Mouse (Mus musculus): Measurements from ENCODE around the gene Wdtc1. TPM values are rescaled to one million over a fixed set of nuclear protein-coding genes. Genes with fewer than 3 reads are reported as not detected.
A peak's percentile ranks its signal among the peaks of the same experiment; 100 is the strongest.

Gene Wdtc1
- polyA plus RNA-seq, 1 experiment from 2014 or later = 13.4 TPM

DNA sequence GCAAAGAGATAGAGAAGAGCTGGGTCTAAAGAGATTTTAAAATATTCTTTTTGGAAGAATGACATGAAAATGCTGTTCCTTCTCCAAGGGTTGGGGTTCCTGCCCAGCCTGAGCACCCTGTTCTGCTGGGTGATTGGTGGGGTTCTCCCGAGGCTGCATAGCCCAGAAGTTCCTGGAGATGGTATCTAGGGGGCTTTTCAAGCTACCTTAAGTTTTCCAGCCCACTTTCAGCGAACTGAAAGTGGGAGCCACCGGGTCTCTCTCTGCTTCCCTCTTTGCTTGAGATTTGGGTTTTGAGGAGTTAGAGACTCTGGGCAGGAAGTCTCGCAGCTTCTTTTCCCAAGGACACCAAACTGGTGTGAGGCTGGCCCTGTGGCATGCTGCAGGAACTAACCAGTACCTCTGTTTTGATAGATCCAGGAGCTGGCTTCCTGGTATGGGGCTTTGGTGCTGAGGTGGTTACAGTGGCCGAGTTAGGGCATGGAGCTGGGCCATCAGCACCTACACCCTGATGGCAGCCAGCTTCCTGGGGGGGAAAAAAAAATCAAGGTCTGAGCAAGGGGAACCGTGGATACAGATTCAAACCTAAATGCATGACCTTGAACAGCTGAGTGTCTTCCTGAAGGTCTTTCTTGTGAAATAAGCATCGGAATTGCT lies 18.5 kb upstream of the Wdtc1 start:
- no peak for DNase-seq (ENCODE audit: low spot score)
- Histone ChIP-seq H3K9me3 (no peaks in the 10 kb centered on the region), H3K4me1 (peaks cover 64% of the 10 kb centered on the region), H3K27me3 (ENCODE audit: insufficient read depth, poor library complexity, severe bottlenecking) (no peaks in the 10 kb centered on the region), H3K27ac (peak overlapping the region; percentile 96), H3K36me3 (peaks cover 4% of the 10 kb centered on the region; the same call in 1 of the 2 replicates), H3K4me3 (peak overlapping the region; percentile 88)
- WGBS = 67% methylated on average over 7 of the region's 7 CpGs

DNA sequence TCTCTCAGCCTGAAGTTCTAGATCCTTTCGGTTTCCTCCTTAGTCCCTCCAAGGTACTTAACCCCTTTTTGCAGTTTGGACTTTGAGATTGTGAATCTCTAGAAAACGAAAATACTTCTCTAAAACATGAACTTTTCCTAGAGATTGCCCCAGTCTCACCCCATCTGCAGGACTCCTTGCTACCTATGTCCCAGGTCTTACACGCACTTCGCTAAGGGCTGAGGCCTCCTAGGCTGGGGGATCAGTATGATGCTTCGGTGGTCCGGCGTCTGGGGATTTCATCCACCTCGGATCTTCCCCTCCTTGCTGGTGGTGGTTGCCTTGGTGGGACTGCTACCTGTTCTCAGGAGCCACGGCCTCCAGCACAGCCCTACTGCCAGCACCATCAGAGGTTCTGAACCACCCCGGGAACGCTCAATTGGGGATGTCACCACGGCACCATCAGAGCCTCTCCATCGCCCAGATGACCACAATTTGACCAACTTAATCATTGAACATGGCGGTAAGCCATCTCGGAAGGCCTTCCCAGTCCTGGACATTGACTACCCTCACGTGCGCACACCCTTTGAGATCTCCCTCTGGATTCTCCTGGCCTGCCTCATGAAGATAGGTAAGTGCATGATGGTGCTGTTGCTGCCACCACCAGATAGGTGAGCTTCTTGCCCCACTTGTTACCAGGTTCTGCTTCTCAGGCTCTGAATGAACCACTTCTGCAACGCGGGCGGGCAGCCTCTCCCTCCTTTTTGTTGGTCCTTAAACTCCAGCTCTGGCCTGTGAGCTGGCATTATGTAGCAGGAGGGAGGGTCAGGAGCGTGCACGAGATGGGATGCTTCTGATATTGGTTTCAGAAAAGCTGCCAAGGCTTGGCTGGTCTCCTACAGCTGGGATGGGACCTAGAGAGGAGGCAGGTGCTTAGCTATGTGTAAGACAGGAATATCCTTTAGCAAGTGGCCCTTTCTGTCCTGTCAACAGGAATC lies 17.3 kb upstream of the Wdtc1 start:
- H3K4me1 ChIP-seq = peaks cover 54% of the 10 kb centered on the region
- DNase-seq (ENCODE audit: low spot score) = peak; percentile 72

DNA sequence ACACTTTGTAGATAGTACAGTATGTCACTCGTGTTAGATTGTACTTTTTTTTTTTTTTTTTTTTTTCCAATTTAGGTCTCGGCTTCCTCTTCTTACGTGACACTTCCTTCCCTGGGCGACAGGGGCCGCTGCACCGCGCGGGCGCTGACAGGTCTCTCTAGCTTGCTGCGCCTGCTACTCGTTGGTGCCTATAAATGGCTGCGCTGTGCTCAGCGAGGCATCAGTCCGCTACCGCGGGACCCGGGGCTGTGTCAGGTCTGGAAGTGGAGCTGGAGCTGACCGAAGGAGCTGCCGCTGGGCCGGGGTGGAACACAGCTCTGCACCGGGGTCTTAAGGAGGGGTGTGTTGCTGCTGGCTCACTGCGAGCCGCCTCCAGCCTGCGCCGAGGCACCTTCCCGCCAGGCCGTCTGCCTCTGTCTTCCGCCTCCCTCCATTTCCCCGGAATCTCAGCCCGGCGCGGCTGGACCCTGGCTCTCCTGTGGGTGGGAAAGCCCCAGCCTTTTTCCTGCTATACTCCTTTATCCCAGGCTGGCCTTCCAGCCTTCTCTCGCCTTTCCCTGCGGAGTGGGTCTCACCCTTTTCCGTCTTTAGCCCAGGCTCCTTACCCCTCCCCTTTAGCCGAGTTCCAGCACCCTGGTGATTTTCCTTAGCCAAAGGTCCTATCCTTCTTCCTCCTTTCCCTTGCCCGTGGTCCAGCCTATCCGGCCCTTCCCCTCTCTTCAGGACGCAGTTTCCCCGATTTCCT lies 16.4 kb upstream of the Wdtc1 start, which contains the start of gene Slc9a1:
Gene Slc9a1 (plus strand): TSS at position 154 of the 745 bp plus-strand sequence.
- Histone ChIP-seq H3K9me3 (no peaks in the 10 kb centered on the region), H3K27ac (peak within 1 kb of the TSS; percentile 96), H3K4me3 (peak within 1 kb of the TSS; percentile 88), H3K27me3 (ENCODE audit: insufficient read depth, poor library complexity, severe bottlenecking) (no peaks in the 10 kb centered on the region), H3K4me1 (peaks cover 48% of the 10 kb centered on the region), H3K36me3 (peaks cover under 1% of the 10 kb centered on the region; the same call in 1 of the 2 replicates)
- WGBS = under 1% methylated on average over 40 of the region's 40 CpGs
- peak; percentile 96 for DNase-seq (ENCODE audit: low spot score)

More for the DNA sequence above, 17.3 kb upstream of the Wdtc1 start:
- H3K27me3 ChIP-seq (ENCODE audit: insufficient read depth, poor library complexity, severe bottlenecking) = no peaks in the 10 kb centered on the region
- H3K9me3 ChIP-seq = no peaks in the 10 kb centered on the region
- H3K27ac ChIP-seq = peak overlapping the region; percentile 96
- peak overlapping the region; percentile 88 for H3K4me3 ChIP-seq
- 66% methylated on average over 22 of the region's 22 CpGs for WGBS
- peaks cover 4% of the 10 kb centered on the region; the same call in 1 of the 2 replicates for H3K36me3 ChIP-seq

DNA sequence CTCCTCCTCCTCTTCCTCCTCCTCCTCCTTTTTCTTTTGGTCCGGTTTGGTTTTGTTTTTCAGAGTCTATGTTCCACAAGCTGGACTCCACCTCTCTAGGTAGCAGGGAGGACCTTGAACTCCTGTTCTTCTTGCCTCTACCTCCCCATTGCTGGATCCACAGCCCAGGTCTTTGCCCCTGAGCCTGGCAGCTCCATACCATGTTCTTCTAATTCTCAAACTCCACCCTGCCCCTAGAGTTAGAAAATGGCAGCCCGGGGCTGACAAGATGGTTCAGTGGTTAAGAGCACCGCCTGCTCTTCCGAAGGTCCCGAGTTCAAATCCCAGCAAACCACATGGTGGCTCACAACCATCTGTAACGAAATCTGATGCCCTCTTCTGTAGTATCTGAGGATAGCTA lies 1.4 kb upstream of the Wdtc1 start:
- Histone ChIP-seq H3K36me3 (no peaks in the 10 kb centered on the region), H3K4me3 (no peak overlapping the region), H3K27ac (no peak overlapping the region), H3K27me3 (ENCODE audit: insufficient read depth, poor library complexity, severe bottlenecking) (no peaks in the 10 kb centered on the region), H3K9me3 (no peaks in the 10 kb centered on the region), H3K4me1 (no peaks in the 10 kb centered on the region)
- 90% methylated on average over 6 of the region's 6 CpGs for WGBS
- no peak for DNase-seq (ENCODE audit: low spot score)

DNA sequence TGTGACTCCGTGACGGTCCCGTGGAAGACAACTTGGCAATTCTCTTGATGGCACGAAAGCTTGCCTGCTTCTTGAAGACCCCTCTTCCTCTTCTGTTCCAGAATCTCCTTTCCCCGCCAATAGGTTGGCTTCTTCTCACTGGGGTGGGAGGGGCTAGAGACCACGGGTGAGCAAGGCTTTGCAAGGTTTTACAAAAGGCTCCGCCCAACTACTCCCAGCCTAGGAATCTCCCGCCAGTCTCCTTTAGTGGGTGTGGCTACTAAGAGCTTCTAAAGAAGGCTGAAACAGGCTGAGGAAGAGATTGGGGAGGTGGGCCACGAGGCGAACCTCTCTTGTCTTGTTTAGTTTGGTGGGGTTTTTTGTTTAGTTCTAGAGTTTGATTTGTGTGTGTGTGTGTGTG lies 484 bp downstream of the Wdtc1 start:
- H3K36me3 ChIP-seq = no peaks in the 10 kb centered on the region
- no peaks in the 10 kb centered on the region for H3K4me1 ChIP-seq
- no peaks in the 10 kb centered on the region for H3K9me3 ChIP-seq
- no peak overlapping the region for H3K4me3 ChIP-seq
- DNase-seq (ENCODE audit: low spot score) = no peak
- WGBS = 62% methylated on average over 10 of the region's 10 CpGs
- H3K27ac ChIP-seq = no peak overlapping the region
- H3K27me3 ChIP-seq (ENCODE audit: insufficient read depth, poor library complexity, severe bottlenecking) = no peaks in the 10 kb centered on the region

DNA sequence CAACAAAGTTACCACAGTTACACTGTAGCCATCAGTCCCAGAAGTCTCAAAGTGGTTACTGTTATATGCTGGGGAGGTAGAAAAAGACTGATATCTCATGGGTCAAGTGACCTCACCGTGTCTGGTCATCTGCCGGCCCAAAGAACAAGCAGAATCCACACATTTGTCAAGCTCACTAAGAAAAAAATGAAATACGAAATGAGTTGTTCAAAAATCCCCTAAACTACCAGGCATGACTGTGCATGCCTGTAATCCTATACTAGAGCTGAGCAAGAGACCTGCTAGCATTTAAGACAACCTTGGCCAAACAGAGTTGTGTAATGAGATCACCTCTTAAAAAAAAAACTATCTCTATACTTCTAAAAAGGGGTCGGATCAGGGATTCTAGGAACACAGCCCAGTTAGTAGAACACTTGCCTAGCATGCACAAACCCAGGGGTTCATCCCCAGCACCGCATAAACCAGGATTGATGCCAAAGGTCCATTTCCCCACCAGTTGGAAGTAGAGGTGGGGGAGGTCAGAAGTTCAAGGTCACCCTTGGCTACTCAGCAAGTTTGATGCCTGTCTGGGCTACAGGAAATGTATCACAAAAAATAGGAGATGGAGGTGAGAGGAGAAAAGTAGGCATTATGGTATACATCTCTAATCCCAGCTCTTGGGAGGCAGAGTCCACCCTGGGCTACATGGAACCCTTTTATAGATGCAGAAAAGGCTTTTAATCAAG lies 5.1 kb downstream of the Wdtc1 start:
- Histone ChIP-seq H3K36me3 (no peaks in the 10 kb centered on the region), H3K4me1 (no peaks in the 10 kb centered on the region), H3K27me3 (ENCODE audit: insufficient read depth, poor library complexity, severe bottlenecking) (no peaks in the 10 kb centered on the region), H3K27ac (no peak overlapping the region), H3K9me3 (no peaks in the 10 kb centered on the region), H3K4me3 (no peak overlapping the region)
- 79% methylated on average over 5 of the region's 5 CpGs for WGBS
- no peak for DNase-seq (ENCODE audit: low spot score)

DNA sequence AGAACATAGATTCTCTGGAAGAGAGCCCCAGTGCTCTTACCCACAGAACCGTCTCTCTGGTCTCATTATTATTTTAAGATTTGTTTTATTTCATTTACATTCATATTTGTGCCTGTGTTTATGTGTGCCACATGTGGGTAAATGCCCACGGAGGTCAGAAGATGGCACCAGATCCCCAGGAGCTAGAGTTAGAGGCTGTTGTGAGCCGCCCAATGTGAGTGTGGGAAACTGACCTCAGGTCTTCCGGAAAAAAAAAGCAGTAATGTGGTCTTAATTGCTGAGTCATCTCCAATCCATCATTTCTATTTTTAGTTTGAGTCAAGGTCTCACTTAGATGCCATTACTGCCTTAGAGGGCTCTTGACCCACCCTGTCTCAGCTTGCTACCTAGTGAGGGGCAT lies 5.7 kb downstream of the Wdtc1 start:
- H3K9me3 ChIP-seq = no peaks in the 10 kb centered on the region
- no peaks in the 10 kb centered on the region for H3K36me3 ChIP-seq
- no peak overlapping the region for H3K27ac ChIP-seq
- WGBS = 62% methylated on average over 4 of the region's 4 CpGs
- no peaks in the 10 kb centered on the region for H3K27me3 ChIP-seq (ENCODE audit: insufficient read depth, poor library complexity, severe bottlenecking)
- H3K4me3 ChIP-seq = no peak overlapping the region
- DNase-seq (ENCODE audit: low spot score) = no peak
- no peaks in the 10 kb centered on the region for H3K4me1 ChIP-seq

DNA sequence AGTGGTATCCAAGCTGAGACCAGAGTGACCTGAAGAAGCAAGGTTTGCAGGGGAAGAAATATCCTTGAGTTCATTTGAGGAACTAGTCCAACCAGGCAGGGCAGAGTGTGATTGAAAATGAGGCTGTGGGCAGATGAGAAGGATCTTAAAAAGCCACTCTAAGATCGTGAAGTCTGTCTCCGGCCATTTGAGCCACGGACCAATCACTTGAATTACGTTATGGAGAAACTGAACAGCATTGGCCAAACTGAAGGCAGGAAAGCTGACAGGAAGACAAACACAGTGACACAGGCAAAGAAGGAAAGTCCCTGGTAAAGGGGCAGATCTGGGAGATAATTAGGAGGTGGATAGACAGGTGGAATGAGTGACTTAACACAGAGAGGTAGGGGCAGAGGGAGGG lies 6.7 kb downstream of the Wdtc1 start:
- DNase-seq (ENCODE audit: low spot score) = no peak
- Histone ChIP-seq H3K4me3 (no peak overlapping the region), H3K27ac (no peak overlapping the region), H3K9me3 (no peaks in the 10 kb centered on the region), H3K27me3 (ENCODE audit: insufficient read depth, poor library complexity, severe bottlenecking) (0 out of 2 replicates have a peak, but pooled peaks cover 5% of the 10 kb centered on the region), H3K4me1 (no peaks in the 10 kb centered on the region), H3K36me3 (no peaks in the 10 kb centered on the region)
- WGBS = 72% methylated on average over 4 of the region's 4 CpGs

DNA sequence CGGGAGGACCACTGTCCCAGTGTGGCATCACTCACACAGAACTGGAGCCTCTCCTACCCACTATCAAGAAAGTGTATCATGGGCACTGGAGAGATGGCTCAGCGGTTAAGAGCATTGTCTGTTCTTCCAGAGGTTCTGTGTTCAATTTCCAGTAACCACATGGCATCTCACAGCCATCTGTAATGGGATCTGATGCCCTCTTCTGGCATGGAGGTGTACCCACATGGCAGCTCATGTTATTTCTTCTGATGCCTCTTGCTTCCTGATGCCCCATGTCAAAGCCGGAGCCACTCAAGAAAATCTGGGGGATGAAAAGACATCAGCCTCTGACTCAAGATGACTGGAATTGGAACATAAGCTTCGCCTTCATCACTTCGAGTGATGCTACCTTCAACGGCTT lies 7.6 kb downstream of the Wdtc1 start:
- Histone ChIP-seq H3K4me1 (no peaks in the 10 kb centered on the region), H3K4me3 (no peak overlapping the region), H3K27ac (no peak overlapping the region), H3K27me3 (ENCODE audit: insufficient read depth, poor library complexity, severe bottlenecking) (0 out of 2 replicates have a peak, but pooled peaks cover 5% of the 10 kb centered on the region), H3K9me3 (no peaks in the 10 kb centered on the region), H3K36me3 (no peaks in the 10 kb centered on the region)
- DNase-seq (ENCODE audit: low spot score) = no peak
- WGBS = 84% methylated on average over 6 of the region's 6 CpGs

DNA sequence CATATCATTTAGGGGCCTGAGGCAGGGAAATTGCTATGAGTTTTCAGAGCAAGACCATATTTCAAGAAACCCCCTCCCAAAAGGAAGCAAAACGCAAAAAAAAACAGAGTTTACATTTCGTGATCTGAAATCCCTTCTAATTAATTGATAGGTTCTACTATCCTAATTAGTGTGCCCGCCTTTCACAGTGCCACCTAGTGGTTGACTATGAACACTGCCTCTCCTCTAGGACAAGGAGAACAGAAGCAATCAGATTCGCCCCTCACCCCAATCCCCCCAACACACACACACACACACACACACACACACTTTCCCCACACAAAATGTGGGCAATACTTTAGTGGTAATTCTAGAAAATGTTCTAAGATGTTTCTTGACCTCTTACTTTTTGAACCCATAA lies 9.2 kb downstream of the Wdtc1 start:
- Histone ChIP-seq H3K27ac (no peak overlapping the region), H3K4me1 (peaks cover 4% of the 10 kb centered on the region; the same call in 1 of the 2 replicates), H3K27me3 (ENCODE audit: insufficient read depth, poor library complexity, severe bottlenecking) (0 out of 2 replicates have a peak, but pooled peaks cover 5% of the 10 kb centered on the region), H3K9me3 (no peaks in the 10 kb centered on the region), H3K36me3 (no peaks in the 10 kb centered on the region), H3K4me3 (no peak overlapping the region)
- 7% methylated on average over 4 of the region's 4 CpGs for WGBS
- DNase-seq (ENCODE audit: low spot score) = no peak

DNA sequence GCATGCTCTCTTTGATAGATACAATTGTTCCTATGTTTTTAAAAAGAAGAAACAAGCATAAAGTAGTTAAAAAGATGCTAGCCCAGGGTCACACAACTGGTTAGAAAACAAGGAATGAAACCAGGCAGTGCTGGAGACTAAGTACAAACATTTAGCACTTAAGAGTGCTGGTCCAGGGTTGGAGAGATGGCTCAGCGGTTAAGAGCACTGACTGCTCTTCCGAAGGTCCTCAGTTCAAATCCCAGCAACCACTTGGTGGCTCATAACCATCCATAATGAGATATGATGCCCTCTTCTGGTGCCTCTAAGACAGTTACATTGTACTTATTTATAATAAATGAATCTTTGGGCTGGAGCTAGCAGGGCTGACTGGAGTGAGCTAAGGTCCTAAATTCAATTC lies 13.1 kb downstream of the Wdtc1 start:
- Histone ChIP-seq H3K27ac (no peak overlapping the region), H3K4me3 (no peak overlapping the region), H3K4me1 (peaks cover 10% of the 10 kb centered on the region), H3K27me3 (ENCODE audit: insufficient read depth, poor library complexity, severe bottlenecking) (0 out of 2 replicates have a peak, but pooled peaks cover 5% of the 10 kb centered on the region), H3K9me3 (no peaks in the 10 kb centered on the region), H3K36me3 (0 out of 2 replicates have a peak, but pooled peaks cover 1% of the 10 kb centered on the region)
- WGBS = 83% methylated on average over 2 of the region's 2 CpGs
- DNase-seq (ENCODE audit: low spot score) = no peak

Measured in heart, embryonic 10.5 days (tissue).